Mouse (Mus musculus) heart, postnatal 25 days (tissue): ENCODE measurements around the gene Pepd. TPM values are rescaled to one million over a fixed set of nuclear protein-coding genes. Genes with fewer than 3 reads are reported as not detected.

Experiments
- DNase-seq: peaks from one replicate; pipeline ENCODE4 v3.0.0; 2022; ENCODE audit warnings: low spot score
- intact Hi-C: fragments of 180-260 bp; cut with DNase I; formaldehyde crosslinking; loops from one replicate; pipeline ENCODE4 v1.15.1; 2025
- total RNA-seq, 2 experiments: library from RNA; stranded (reverse); gene quantifications; 2 replicates each; pipeline ENCODE4 v1.2.3; 2021

Gene Pepd
- total RNA-seq, 2 experiments from 2014 or later = 22.9 to 23.4 TPM

DNA sequence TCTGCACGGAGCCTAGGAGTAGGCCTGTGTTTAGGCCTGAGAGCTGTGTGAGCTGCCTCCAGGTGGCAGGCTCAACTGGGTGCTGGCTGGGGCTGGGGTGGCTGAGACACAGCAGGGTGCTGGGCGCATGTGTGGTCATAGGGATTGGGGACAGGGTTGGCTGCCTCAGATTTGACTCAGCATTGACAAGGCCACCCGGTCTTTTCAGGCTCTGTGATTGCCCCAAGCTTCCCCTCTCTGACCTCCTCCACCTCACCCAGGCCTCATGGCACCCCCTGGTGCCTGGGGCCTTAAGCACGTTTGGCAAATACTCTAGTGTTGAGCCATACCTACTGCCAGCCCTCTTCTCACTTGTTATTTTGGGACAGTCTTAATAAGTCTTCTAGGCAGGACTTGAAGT is 111.1 kb downstream of the Pepd start:
- intact Hi-C loops = loop anchor here (10.0 kb wide), 1 partner anchor 348 kb away; no protein-coding TSS in a partner anchor

DNA sequence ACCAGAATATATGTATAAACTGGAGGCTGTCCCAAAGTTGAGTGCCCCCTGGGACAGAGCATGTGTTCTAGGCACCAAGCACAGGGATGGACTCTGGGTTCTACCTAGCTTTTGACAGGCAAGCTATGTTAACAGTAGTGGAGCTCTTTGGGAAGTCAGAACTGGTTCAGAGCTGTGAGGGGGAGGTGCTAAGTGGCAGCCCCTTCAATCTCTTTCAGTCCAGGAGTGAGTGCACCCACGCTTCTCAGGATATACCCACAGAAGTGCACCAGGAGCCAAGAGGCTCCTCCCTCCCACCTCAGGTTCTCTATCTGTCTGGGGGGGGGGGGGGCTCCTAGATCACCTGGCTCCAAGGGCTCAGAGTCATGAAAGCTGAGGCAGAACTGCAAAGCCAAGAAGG is 112.2 kb downstream of the Pepd start:
- intact Hi-C loops = loop anchor here (10.0 kb wide), 1 partner anchor 350 kb away; no protein-coding TSS in a partner anchor
- no peak for DNase-seq

More for the DNA sequence above, 111.1 kb downstream of the Pepd start:
- no peak for DNase-seq

GRCm38 (mm10) chr7:35025409-35026275 is 113.5 kb downstream of the Pepd start:
- intact Hi-C loops = loop anchor here (1.0 to 10.0 kb wide), 5 partner anchors 57 to 351 kb away; partner anchors contain the start of gene Cebpa
- DNase-seq = peak; percentile 49

- intact Hi-C loops = loop anchor here (1.0 to 10.0 kb wide), 5 partner anchors 56 to 351 kb away; partner anchors contain the start of gene Cebpa
- DNase-seq = no peak
Measured at GRCm38 (mm10) chr7:35026276-35026630, 114.1 kb downstream of the Pepd start.

DNA sequence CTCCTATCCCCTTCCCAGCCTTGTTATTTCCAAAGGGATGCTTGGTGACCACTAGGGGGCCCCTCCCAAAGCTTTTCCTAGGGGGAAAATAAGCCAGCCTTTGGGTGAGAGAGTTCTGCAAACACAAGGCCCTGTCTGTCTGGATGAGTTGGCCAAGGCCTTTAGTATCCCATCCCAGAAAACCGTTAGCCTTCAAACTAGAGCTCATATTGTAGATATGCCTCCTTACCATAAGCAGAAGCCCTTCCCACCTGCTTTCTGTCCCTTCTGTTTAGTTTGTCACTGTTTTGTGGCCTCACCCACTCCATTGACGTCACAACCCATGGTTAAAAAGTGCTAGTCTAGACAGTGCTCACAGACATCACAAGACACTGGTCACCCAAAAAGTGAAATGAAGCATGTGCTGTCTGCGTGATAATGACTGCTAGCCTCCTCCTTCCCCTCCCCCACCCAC is 114.7 kb downstream of the Pepd start:
- DNase-seq = no peak
- intact Hi-C loops = loop anchor here (1.0 to 10.0 kb wide), 5 partner anchors 55 to 352 kb away; partner anchors contain the start of gene Cebpa

DNA sequence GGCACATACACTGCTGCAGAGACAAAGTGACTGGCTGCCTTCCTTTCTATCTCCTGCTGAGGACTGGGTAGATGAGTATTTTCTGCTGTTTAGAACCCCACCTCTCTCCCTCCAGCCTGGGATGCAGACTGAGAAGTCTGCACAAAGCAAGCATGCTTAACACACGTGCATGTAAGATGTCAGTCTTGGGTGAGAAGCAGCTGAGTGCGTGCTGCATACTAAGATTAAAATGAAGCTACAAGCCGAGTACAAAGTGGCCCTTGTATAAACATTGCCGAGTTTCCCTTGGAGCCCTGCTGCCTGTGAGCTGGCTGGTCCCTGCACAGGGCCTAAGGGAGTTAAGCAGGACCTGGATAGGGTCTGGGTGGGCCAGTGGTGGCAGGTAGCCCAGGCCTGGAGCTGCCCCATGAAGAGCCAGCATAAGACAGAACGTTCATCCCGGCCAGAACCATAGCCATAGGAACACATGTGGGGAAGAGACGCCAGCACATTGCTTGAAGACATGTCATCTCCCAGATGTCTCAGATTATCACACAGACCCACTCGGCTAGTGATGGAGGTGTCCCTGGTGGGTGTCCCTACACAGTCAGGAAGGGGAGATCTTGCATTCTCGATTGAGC is 115.7 kb downstream of the Pepd start:
- intact Hi-C loops = loop anchor here (5.0 to 10.0 kb wide), 3 partner anchors 54 to 353 kb away; no protein-coding TSS in a partner anchor
- DNase-seq = no peak

GRCm38 (mm10) chr7:35028559-35028958 is 116.4 kb downstream of the Pepd start:
- no peak for DNase-seq
- intact Hi-C loops = loop anchor here (5.0 to 10.0 kb wide), 3 partner anchors 54 to 354 kb away; no protein-coding TSS in a partner anchor

DNA sequence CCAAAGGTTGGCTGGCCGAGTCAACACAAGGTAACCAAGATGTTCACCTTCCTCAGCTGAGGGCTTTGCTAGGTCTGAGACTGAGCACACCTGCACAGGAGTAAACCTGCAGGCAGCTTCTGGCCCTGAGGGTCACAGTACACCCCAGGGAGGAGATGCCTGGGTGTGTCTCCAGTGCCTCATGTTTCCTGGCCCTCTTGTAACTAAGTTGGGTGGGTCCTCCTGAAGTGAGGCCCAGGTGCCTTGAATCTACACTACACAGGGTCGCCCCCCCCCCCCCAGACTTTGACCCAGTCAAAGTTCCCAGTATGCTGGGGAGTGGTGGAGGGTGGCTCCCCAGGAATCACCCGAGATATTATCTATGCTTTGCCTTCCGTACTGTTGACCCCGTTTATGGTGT is 117.0 kb downstream of the Pepd start:
- intact Hi-C loops = loop anchor here (5.0 to 10.0 kb wide), 3 partner anchors 53 to 354 kb away; no protein-coding TSS in a partner anchor
- DNase-seq = no peak

GRCm38 (mm10) chr7:35029648-35030047 is 117.5 kb downstream of the Pepd start:
- intact Hi-C loops = loop anchor here (5.0 to 10.0 kb wide), 3 partner anchors 53 to 355 kb away; no protein-coding TSS in a partner anchor
- no peak for DNase-seq

DNA sequence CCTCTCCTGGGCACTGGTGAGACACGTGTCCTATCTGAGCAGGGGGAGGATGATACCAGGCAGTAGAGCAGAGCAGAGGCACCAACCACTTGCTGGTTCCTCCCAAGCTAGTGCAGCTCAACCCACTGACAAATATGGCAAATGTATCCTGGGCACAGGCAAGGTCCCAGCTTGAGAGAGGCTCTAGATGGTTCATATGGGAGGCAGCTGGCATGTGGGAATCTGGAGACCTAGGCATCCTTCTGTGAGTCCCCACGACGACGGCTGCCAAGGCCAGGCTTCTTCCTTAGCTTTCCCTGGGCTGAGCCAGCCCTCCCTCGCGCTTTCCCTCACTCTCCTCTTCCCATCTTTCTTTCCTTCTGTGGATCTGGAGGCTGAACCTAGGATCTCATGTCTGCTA is 118.4 kb downstream of the Pepd start:
- DNase-seq = no peak
- intact Hi-C loops = no loop called here

GRCm38 (mm10) chr7:35035141-35035553 is 123.0 kb downstream of the Pepd start:
- intact Hi-C loops = no loop called here

DNA sequence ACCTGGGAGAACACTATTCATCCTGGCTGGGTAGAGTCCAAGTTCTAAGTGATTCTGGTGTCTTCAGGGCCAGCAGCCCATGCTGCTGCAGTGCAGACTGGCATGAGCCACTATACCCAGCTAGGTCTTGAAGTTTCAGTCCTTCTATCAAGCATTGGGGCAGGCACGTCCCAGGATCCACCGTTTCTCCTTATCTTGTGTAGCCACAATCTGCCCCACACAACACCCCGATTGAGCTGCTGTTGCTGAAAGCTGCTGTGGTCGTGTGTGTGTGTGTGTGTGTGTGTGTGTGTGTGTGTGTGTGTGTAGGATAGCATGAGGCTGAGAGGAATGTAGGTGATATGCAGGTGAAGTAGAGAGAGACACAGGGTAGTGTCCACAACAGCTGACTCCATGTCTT is 123.4 kb downstream of the Pepd start:
- DNase-seq = no peak
- intact Hi-C loops = no loop called here

More at GRCm38 (mm10) chr7:35035141-35035553, 123.0 kb downstream of the Pepd start:
- no peak for DNase-seq

DNA sequence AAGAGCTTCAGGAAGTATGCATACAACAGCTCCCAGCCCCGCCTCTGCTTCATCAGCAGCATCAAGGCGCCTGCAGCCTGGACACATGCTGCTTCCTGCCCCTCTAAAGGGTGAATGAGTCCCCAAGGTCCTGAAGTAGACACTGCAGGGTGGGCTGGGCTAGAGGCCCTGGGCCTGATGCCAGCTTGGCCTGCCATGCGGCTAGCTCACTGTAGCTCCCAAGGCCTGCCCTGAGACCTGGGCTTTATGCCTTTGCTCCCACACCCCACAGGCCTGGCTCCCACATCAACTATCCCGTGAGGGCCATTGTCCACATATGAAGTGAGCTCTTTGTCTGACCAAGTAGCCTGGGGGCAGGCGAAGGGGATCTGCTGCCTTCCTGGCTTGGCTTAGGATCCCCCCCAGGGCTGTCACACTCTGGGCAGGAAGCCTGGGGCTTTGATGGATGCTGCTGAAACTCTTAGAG is 124.1 kb downstream of the Pepd start:
- DNase-seq = no peak
- intact Hi-C loops = no loop called here

- DNase-seq = no peak
- intact Hi-C loops = no loop called here
Measured at GRCm38 (mm10) chr7:35037408-35037807, 125.2 kb downstream of the Pepd start.

DNA sequence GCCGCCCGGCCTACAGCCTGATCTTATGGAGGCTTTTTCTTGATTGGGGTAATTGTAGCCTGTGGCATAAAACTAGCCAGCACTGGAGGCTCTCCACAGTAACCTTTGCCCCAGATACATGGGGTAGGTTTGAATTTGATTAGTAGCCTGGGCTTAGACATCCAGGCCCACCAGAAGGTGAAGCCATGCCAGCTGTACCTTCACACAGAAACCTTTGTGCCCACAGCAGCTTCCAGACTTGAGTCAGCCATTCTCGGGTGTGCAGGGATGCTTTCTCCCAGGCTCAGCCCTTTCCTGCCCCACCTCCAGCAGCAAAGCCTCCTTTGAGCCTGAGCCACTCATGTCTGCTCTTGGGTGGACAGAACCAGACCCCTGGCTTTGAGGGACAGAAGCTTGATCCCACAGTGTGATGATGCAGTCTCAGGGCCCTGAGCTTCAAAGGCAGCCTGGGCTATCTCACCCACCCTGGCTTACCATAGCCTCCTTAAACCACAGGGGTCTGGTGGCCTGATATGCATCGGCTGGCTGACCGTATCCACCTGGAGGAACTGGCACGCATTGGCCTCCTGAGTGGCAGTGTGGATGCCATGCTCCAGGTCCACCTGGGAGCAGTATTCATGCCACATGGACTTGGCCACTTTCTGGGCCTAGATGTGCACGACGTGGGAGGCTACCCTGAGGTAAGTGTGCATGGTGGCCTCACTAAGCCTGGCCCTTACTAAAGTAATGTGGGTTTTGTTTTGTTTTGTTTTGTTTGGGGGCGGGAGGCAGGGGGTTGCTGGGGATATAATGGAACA is 128.2 kb downstream of the Pepd start:
- intact Hi-C loops = loop anchor here (5.0 kb wide), 1 partner anchor 77 kb away; the partner anchor contains the start of gene Cebpa
- DNase-seq = no peak

DNA sequence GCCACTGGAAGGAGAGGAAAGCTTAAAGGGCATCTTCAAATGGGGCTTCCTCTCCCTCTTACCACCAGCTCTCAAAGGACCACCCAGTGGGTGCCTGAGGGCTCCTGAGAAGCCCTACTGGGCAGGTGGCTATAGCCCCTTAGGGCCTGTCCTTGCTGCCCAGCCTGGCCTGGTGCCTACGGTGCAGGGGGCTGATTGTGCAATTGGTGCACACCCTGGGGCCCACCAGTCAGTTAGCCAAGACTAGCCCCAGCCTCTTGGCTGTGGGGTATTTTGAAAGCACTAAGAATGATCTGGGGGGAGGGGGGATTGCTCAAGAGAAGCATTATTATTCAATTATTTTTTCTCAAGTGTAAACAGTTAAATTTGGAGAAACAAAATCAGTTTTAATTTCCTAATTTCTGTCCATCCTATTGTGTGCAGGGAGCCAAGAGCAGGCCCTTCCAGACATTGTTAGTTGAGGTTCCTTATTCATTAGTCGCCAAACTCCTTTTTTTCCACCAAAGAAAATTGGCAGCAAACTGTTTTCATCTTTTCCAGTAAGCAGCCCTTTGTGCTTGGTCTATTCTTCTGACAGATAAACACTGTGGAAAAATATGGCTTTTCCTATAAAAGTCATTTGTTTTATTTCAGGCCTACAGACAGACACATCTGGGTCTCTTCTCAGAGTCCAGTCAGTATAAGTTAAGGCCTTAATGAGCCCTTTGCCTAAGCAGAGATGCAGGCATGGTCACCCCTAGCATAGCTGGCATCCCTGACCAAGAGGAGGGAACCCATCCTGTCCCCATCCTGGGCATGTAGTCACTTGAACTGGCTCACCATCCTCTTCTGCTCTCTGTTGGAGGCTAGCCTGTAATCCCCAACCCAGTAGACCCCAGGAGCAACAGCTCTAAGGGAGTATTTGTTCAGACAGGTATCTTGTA is 129.4 kb downstream of the Pepd start:
- DNase-seq = no peak
- intact Hi-C loops = loop anchor here (5.0 kb wide), 1 partner anchor 76 kb away; the partner anchor contains the start of gene Cebpa

DNA sequence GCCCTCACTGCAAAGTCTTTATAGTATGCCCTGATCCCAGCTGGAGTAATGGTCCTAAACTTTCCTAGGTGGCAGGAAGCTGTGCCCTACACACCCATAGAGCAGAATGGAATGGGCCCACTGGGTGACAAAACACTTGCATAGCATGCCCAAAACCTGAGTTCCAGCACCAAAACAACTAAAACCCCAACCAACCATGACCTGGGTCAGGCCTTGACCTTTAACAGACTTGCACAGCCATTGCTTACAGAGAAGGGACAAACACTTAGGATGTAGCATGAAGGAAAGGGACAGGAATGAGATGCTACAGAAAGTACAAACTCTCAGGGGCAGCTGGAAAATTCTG is 130.0 kb downstream of the Pepd start:
- intact Hi-C loops = loop anchor here (5.0 kb wide), 1 partner anchor 75 kb away; the partner anchor contains the start of gene Cebpa
- no peak for DNase-seq

DNA sequence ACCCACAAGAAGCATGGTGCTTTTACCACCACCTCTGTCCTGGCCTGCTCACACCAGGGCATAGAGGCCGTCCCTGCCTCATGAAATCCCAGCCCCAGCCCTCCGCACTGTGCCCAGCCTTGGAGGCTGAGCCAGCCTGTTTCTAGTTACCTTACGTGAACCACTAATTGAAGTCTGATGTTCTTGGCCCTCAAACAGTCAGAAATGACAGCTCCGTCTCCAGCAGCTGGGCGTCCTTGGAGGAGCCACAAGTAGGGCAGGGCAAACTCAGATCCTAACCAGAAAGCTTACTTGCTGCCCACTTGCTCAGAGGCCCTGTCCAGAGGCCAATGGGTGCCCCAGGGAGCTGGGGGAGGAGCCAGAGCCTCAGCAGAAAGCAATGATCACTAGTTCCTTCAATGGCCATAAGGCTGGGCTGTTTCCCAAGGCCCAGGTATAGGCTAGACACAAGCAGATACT is 130.6 kb downstream of the Pepd start:
- intact Hi-C loops = loop anchor here (5.0 kb wide), 1 partner anchor 75 kb away; the partner anchor contains the start of gene Cebpa
- peak; percentile 48 for DNase-seq
